Mouse (Mus musculus): ENCODE measurements around the gene Impad1. TPM values are rescaled to one million over a fixed set of nuclear protein-coding genes. Genes with fewer than 3 reads are reported as not detected.

Gene Impad1
- polyA plus RNA-seq, 1 experiment: 8.5 TPM

GRCm38 (mm10) chr4:4791180-4791579 lies 2.0 kb downstream of the Impad1 start:
- Histone ChIP-seq H3K36me3 (ENCODE audit: control insufficient read depth, insufficient read depth, low read length) (no peaks in the 10 kb centered on the region), H3K27me3 (ENCODE audit: control insufficient read depth, insufficient read depth, low read length) (no peaks in the 10 kb centered on the region), H3K27ac (ENCODE audit: control insufficient read depth, insufficient read depth, low read length) (no peak overlapping the region), H3K4me1 (replicated peaks; ENCODE audit: control insufficient read depth, insufficient read depth, low read length) (peaks cover 13% of the 10 kb centered on the region), H3K4me3 (ENCODE audit: control insufficient read depth, insufficient read depth, low read length) (no peak overlapping the region)
- DNase-seq: no peak
- TF ChIP-seq CTCF (IDR thresholded peaks at IDR 0.05; ENCODE audit: borderline replicate concordance, control insufficient read depth, extremely low read depth, insufficient read depth, low read length, poor library complexity) (no peak), POLR2A (IDR thresholded peaks at IDR 0.05; ENCODE audit: control insufficient read depth, extremely low read depth, insufficient read depth, low read length, poor library complexity) (no peak)
- WGBS: 92% methylated on average over 1 of the region's 1 CpGs

GRCm38 (mm10) chr4:4785169-4785568 lies 8.0 kb downstream of the Impad1 start:
- H3K4me1 ChIP-seq (replicated peaks; ENCODE audit: control insufficient read depth, insufficient read depth, low read length): peaks cover 6% of the 10 kb centered on the region
- H3K27ac ChIP-seq (ENCODE audit: control insufficient read depth, insufficient read depth, low read length): no peak overlapping the region
- H3K4me3 ChIP-seq (ENCODE audit: control insufficient read depth, insufficient read depth, low read length): no peak overlapping the region
- DNase-seq: no peak
- H3K36me3 ChIP-seq (ENCODE audit: control insufficient read depth, insufficient read depth, low read length): no peaks in the 10 kb centered on the region
- WGBS: 95% methylated on average over 2 of the region's 2 CpGs
- TF ChIP-seq CTCF (IDR thresholded peaks at IDR 0.05; ENCODE audit: borderline replicate concordance, control insufficient read depth, extremely low read depth, insufficient read depth, low read length, poor library complexity) (no peak), POLR2A (IDR thresholded peaks at IDR 0.05; ENCODE audit: control insufficient read depth, extremely low read depth, insufficient read depth, low read length, poor library complexity) (no peak)
- no peaks in the 10 kb centered on the region for H3K27me3 ChIP-seq (ENCODE audit: control insufficient read depth, insufficient read depth, low read length)

- peaks cover under 1% of the 10 kb centered on the region for H3K4me1 ChIP-seq (replicated peaks; ENCODE audit: control insufficient read depth, insufficient read depth, low read length)
- TF ChIP-seq CTCF (IDR thresholded peaks at IDR 0.05; ENCODE audit: borderline replicate concordance, control insufficient read depth, extremely low read depth, insufficient read depth, low read length, poor library complexity) (no peak), POLR2A (IDR thresholded peaks at IDR 0.05; ENCODE audit: control insufficient read depth, extremely low read depth, insufficient read depth, low read length, poor library complexity) (no peak)
- no peaks in the 10 kb centered on the region for H3K36me3 ChIP-seq (ENCODE audit: control insufficient read depth, insufficient read depth, low read length)
- no peak overlapping the region for H3K4me3 ChIP-seq (ENCODE audit: control insufficient read depth, insufficient read depth, low read length)
- H3K27ac ChIP-seq (ENCODE audit: control insufficient read depth, insufficient read depth, low read length): no peak overlapping the region
- no peaks in the 10 kb centered on the region for H3K27me3 ChIP-seq (ENCODE audit: control insufficient read depth, insufficient read depth, low read length)
- DNase-seq: no peak
- WGBS: 63% methylated on average over 1 of the region's 1 CpGs
Measured at GRCm38 (mm10) chr4:4784305-4784704, 8.8 kb downstream of the Impad1 start.

GRCm38 (mm10) chr4:4783686-4783957 lies 9.5 kb downstream of the Impad1 start:
- H3K27me3 ChIP-seq (ENCODE audit: control insufficient read depth, insufficient read depth, low read length): no peaks in the 10 kb centered on the region
- no peaks in the 10 kb centered on the region for H3K36me3 ChIP-seq (ENCODE audit: control insufficient read depth, insufficient read depth, low read length)
- DNase-seq: no peak
- no peak overlapping the region for H3K27ac ChIP-seq (ENCODE audit: control insufficient read depth, insufficient read depth, low read length)
- no peak for TF ChIP-seq POLR2A (IDR thresholded peaks at IDR 0.05; ENCODE audit: control insufficient read depth, extremely low read depth, insufficient read depth, low read length, poor library complexity)
- no peak for TF ChIP-seq CTCF (IDR thresholded peaks at IDR 0.05; ENCODE audit: borderline replicate concordance, control insufficient read depth, extremely low read depth, insufficient read depth, low read length, poor library complexity)
- H3K4me3 ChIP-seq (ENCODE audit: control insufficient read depth, insufficient read depth, low read length): no peak overlapping the region
- no peaks in the 10 kb centered on the region for H3K4me1 ChIP-seq (replicated peaks; ENCODE audit: control insufficient read depth, insufficient read depth, low read length)

GRCm38 (mm10) chr4:4782882-4783685 lies 10.1 kb downstream of the Impad1 start:
- 96% methylated on average over 4 of the region's 4 CpGs for WGBS
- TF ChIP-seq POLR2A (IDR thresholded peaks at IDR 0.05; ENCODE audit: control insufficient read depth, extremely low read depth, insufficient read depth, low read length, poor library complexity) (no peak), CTCF (IDR thresholded peaks at IDR 0.05; ENCODE audit: borderline replicate concordance, control insufficient read depth, extremely low read depth, insufficient read depth, low read length, poor library complexity) (no peak)
- H3K4me1 ChIP-seq (replicated peaks; ENCODE audit: control insufficient read depth, insufficient read depth, low read length): no peaks in the 10 kb centered on the region

GRCm38 (mm10) chr4:4779265-4779770 lies 13.8 kb downstream of the Impad1 start:
- no peak for DNase-seq
- Histone ChIP-seq H3K4me1 (replicated peaks; ENCODE audit: control insufficient read depth, insufficient read depth, low read length) (no peaks in the 10 kb centered on the region), H3K27me3 (ENCODE audit: control insufficient read depth, insufficient read depth, low read length) (no peaks in the 10 kb centered on the region), H3K27ac (ENCODE audit: control insufficient read depth, insufficient read depth, low read length) (no peak overlapping the region), H3K36me3 (ENCODE audit: control insufficient read depth, insufficient read depth, low read length) (peaks cover 23% of the 10 kb centered on the region), H3K4me3 (ENCODE audit: control insufficient read depth, insufficient read depth, low read length) (no peak overlapping the region)
- no peak for TF ChIP-seq POLR2A (IDR thresholded peaks at IDR 0.05; ENCODE audit: control insufficient read depth, extremely low read depth, insufficient read depth, low read length, poor library complexity)
- TF ChIP-seq CTCF (IDR thresholded peaks at IDR 0.05; ENCODE audit: borderline replicate concordance, control insufficient read depth, extremely low read depth, insufficient read depth, low read length, poor library complexity): no peak

More at GRCm38 (mm10) chr4:4782882-4783685, 10.1 kb downstream of the Impad1 start:
- H3K27ac ChIP-seq (ENCODE audit: control insufficient read depth, insufficient read depth, low read length): no peak overlapping the region
- no peaks in the 10 kb centered on the region for H3K27me3 ChIP-seq (ENCODE audit: control insufficient read depth, insufficient read depth, low read length)
- H3K36me3 ChIP-seq (ENCODE audit: control insufficient read depth, insufficient read depth, low read length): peaks cover 1% of the 10 kb centered on the region
- no peak for DNase-seq
- H3K4me3 ChIP-seq (ENCODE audit: control insufficient read depth, insufficient read depth, low read length): no peak overlapping the region

All from thymus, adult 2 months (tissue).